Mouse (Mus musculus) olfactory bulb, adult 2 months (tissue): ENCODE data around the gene Hsd11b1. TPM values are rescaled to one million over a fixed set of nuclear protein-coding genes. Genes with fewer than 3 reads are reported as not detected.

ENCODE experiments used
- H3K27ac ChIP-seq: fragments of 200-500 bp; 2 replicates; pipeline ENCODE4 v1.5.1; 2012; ENCODE audit warnings: low read depth, low read length; ENCODE audit not compliant: insufficient read depth
- H3K4me1 ChIP-seq: fragments of 200-500 bp; 2 replicates; pipeline ENCODE4 v1.6.1; 2012; ENCODE audit warnings: low read length; ENCODE audit not compliant: control insufficient read depth, insufficient read depth
- H3K4me3 ChIP-seq: fragments of 200-500 bp; 2 replicates; pipeline ENCODE4 v1.5.1; 2012; ENCODE audit warnings: mild to moderate bottlenecking, low read depth, low read length, moderate library complexity; ENCODE audit not compliant: insufficient read depth
- CTCF ChIP-seq: fragments of 200-500 bp; IDR thresholded peaks from 2 replicates; pipeline ENCODE4 v1.5.1; 2012; ENCODE audit warnings: low read depth, mild to moderate bottlenecking, low read length, moderate library complexity; ENCODE audit not compliant: insufficient read depth
- POLR2A ChIP-seq: fragments of 200-500 bp; IDR thresholded peaks from 2 replicates; pipeline ENCODE4 v1.6.1; 2012; ENCODE audit warnings: mild to moderate bottlenecking, low read depth, low read length, moderate library complexity; ENCODE audit not compliant: insufficient read depth
- WGBS: fragments of 180-500 bp; shearing (Covaris S2); methylation state at CpG from one replicate; pipeline ENCODE4 v1.1.7; 2018; 5-methylcytosine and 5-hydroxymethylcytosine counted together
- polyA plus RNA-seq: library from polyadenylated mRNA; stranded (reverse); fragments of >200 nt; gene quantifications from 2 replicates; pipeline ENCODE4 v1.2.4, GENCODE M21; 2012; ENCODE audit warnings: low replicate concordance; ENCODE audit not compliant: missing spikeins, insufficient read depth, insufficient read length

Gene Hsd11b1
- polyA plus RNA-seq, 1 experiment: not detected

DNA sequence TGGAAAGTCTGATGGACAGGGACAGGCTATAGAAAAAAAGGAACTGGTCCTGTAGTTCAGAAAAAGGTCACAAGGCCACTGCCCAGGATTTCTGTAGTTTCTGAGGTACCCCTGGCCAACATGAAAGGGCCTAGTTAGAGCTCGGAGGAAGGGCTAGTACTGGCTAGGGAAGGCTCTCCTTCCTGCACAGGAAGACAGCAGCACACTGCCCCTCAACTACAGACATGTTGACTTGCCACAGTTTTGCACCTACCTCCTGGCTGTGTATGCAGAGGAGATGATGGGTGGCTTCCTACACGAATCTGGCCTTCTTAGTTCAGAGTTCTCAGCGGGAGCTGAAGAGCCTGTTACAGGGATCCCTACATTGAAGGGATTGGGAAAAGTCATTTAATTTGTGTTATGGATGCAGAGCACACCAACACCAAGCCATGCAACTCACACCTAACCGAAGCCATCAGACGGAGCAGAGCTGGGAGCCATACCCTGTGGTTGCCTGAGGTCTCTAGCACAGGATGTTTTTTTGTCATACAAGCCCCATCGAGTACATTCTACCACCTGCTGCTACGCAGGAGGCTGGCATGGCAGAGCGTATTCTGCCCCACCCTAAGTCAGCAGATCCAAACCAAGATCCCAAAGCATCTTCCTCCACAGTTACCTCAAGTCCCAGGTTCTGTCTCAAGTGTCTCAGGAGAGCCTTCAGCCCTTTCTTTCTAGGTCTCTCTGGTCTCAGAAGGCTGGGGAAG lies 63.1 kb downstream of the Hsd11b1 start:
- WGBS: 89% methylated on average over 8 of the region's 8 CpGs
- Histone ChIP-seq H3K4me3 (no peak overlapping the region; the same call in 1 of the 2 replicates), H3K27ac (peak overlapping the region; percentile 53; the same call in 1 of the 2 replicates), H3K4me1 (no peaks in the 10 kb centered on the region)
- TF ChIP-seq CTCF: no peak
- TF ChIP-seq POLR2A: no peak

DNA sequence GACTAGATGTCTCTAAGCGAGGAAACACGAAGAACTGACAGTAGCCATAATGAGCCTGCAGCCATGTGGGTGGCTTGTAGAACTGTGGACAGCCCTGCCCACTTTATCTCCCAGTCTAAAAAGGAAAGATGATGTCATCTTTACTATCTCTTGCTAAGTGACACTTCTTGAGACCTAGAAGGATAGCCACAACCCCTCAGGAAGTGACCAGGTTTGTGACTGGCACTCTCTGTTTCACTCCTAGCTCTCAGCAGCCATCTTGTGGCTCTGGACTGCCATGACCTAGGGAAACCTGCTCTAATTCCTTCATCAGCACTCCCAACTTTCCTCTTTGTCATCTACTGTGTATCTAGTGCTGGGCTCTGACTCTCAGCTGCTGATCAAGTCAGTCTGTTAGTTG lies 65.6 kb downstream of the Hsd11b1 start:
- WGBS: 91% methylated on average over 2 of the region's 2 CpGs
- TF ChIP-seq CTCF: no peak
- TF ChIP-seq POLR2A: no peak

DNA sequence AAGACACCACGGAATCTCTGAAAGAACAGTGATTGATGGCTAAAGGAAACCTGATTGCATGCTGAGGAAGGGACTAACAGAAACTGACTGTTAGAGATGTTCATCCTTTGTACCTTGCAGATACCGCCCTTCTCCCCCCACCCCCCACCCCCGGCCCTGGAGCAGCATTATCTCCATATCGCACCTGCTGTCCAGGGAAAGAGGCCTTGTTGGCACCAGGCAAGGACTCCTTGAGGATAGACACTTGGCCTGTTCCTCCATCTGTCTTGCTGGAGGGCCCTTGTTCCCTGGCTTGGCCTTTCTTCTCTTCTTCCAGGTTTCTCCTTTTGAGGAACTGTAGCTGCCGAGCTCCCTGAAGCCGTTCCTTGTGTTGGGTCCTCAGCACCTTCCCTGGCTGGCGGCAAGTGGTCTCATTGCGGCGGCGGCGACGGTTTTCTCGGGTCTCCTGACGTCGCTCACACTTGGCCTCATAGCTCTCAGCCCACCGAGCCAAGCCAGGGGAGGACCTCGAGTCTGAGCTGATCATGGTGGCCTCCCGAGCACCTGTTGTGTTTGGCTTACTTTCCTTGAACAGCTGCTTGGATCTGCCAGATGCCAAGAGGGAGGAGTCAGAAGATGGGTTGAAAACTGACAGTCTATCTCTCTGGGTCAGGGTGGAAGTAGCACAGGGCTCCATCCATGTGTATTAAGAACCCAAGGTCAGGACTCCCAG lies 66.2 kb downstream of the Hsd11b1 start:
- Histone ChIP-seq H3K27ac (no peak overlapping the region), H3K4me1 (no peaks in the 10 kb centered on the region), H3K4me3 (no peak overlapping the region)
- WGBS: 88% methylated on average over 18 of the region's 18 CpGs
- TF ChIP-seq POLR2A (no peak), CTCF (no peak)

More for the DNA sequence above, 65.6 kb downstream of the Hsd11b1 start:
- Histone ChIP-seq H3K4me1 (no peaks in the 10 kb centered on the region), H3K4me3 (no peak overlapping the region), H3K27ac (no peak overlapping the region)

DNA sequence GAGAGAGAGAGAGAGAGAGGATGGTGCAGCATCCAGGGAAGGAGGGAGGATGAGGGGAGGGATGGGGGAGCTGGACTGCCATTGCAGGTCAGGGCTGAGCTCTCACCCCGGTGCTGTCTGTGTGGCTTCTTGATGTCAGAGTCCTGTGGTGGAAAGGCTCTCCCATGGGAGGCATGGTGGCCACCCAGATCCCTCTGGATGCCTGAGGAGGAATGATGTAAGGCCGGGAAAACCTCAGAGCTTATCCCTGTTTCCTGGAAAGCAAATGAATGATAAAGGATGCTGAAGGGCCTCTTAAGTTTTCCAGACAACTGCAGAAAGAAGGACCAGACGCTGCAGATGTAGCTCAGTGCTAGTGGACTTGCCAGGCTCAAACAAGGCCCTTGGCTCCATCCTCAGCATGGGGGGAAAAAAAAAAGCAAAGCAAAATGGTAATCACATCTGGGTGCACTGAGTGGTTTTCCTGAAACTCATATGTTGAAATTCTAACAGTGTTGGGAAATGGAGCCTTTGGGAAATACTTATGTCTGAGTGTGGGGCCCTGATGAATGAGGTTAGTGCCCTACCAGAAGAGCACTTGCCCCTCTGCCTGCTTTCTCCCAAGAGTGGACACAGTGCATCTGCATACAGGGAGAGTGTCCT lies 68.6 kb downstream of the Hsd11b1 start:
- TF ChIP-seq CTCF: no peak
- no peak for TF ChIP-seq POLR2A
- Histone ChIP-seq H3K4me1 (peaks cover under 1% of the 10 kb centered on the region; the same call in 1 of the 2 replicates), H3K4me3 (no peak overlapping the region), H3K27ac (no peak overlapping the region)
- 80% methylated on average over 3 of the region's 3 CpGs for WGBS

DNA sequence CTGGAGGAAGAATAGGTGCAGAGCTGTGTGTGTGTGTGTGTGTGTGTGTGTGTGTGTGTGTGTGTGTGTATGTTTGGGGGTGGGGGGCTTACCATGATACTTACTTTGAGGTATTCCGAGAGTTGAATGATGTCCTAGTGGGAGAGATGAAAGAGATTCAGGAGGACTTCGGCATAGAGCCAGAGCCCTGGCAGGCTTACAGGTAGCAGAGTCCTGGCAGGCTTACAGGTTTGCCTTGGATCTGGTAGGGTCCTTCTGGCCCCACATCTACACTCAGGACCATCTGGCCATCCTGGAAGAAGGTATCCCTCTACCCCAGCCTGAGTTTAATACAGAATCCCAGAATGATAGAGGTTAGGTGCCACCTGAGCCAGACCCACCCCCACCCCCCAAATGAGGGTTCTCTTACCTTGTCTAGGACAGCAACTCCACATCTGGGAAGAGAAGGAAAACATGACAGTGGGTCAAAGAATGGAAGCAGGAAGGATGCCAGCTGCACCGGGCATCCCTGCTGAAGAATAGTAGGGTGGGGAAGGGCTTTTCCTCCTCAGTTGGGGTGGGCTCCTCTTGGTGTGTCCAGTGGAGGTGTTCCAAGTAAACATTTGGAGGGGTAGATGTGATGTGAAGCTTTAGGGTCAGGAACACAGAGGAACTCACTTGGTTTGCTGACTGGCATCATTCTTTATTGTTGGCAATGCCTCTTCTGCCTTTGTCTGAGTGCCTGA lies 69.3 kb downstream of the Hsd11b1 start:
- TF ChIP-seq POLR2A (no peak), CTCF (no peak)
- WGBS: 82% methylated on average over 3 of the region's 3 CpGs
- H3K4me1 ChIP-seq: peaks cover 7% of the 10 kb centered on the region
- H3K4me3 ChIP-seq: no peak overlapping the region
- no peak overlapping the region for H3K27ac ChIP-seq

DNA sequence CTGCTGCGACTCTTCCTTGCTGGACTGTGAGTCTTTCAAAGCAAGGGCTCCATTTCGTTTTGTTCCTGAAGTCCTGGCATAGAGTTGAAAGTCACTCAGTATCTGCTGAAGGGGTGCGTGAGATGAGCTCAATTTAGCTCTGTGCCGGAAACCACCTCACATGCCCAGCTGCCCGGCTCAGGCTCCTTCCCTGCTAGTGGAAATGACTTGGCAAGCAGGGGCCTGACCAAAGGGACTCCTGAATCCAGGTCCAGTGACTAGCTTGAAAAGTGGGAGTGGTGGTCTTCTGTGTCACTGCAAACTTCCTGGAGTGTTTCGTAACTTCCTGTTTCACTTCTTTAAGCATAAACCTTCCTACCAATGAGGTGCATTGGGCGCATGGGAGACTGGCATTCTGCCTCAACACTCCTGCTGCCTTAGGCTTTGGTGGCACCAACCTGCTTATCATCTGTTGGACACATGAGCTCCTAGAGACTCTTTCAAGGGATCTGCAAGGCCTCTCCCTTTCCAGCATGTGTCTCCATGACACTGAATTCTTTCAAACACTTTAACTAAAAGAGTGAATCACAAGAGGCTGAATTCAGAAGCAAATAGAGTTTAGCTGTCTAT lies 72.1 kb downstream of the Hsd11b1 start:
- H3K4me3 ChIP-seq: no peak overlapping the region
- H3K27ac ChIP-seq: no peak overlapping the region
- TF ChIP-seq POLR2A: no peak
- TF ChIP-seq CTCF: no peak
- 83% methylated on average over 7 of the region's 7 CpGs for WGBS
- H3K4me1 ChIP-seq: peaks cover 15% of the 10 kb centered on the region

DNA sequence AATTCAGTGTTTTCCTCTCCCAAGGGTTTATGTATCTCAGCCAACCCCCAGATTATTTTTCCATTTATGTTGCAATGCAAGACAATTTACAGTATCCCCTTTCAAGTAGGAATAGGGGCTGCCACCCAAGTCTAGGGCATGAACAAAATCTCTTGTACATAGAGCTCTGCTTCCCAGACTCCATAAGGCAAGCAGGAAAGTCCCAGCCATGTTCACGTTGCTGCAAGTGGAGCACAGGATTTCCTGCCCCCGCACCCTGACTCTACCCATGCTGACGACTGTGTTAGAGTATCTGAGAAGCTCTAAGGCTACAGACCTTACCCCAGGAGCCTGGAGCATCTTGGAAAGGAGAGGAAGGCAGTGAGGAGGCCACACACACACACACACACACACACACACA lies 74.1 kb downstream of the Hsd11b1 start:
- Histone ChIP-seq H3K4me1 (peaks cover 15% of the 10 kb centered on the region), H3K27ac (peak overlapping the region; percentile 91), H3K4me3 (no peak overlapping the region)
- TF ChIP-seq POLR2A: no peak
- TF ChIP-seq CTCF: no peak
- WGBS: 43% methylated on average over 3 of the region's 3 CpGs

DNA sequence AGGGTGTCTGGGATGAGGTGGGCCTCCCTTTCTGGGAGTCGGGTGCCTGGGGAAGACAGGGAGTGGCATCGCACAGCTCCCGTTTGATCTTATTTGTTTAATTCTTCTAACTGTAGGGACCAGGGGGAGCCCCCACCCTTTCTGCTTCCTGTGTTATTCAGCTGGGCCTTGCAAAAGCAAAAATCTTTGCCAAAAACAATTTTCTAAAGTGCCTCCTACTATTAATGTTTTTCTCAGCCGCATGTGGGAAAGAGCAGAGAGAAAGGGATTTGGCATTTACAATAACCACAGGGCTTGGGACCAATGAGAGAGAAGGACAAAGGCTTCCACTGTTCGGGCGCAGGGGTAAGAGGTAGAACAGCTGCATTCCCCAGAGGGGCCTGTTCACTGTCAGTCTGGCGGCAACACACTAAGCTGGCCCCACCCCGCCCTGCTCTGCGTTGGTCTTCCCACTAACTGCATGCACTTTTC lies 74.7 kb downstream of the Hsd11b1 start:
- peak overlapping the region; percentile 91 for H3K27ac ChIP-seq
- no peak overlapping the region for H3K4me3 ChIP-seq
- TF ChIP-seq CTCF (no peak), POLR2A (no peak)
- 12% methylated on average over 9 of the region's 9 CpGs for WGBS
- peaks cover 15% of the 10 kb centered on the region for H3K4me1 ChIP-seq
